In the genomic region with DNA sequence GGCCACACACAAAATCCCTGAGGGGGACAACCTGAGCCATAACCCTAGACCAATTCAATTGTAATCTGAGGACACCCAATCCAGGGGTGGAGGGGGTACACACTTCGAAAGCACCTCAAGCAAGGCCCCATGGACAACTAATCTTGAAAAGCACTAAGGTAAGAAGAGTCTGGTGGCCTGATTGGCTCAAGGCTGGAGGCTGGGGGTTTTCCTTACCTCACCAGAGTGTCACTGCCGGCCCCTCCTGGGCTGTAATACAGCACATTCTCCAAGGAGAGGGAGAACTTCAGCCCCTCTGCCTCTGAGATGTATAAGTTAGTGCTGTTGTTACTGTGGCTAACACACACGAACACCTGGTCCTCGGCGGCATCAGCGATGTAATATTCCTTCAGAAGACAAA, we compare ENCODE assay signal across 19 mouse cellular contexts.
"Had no signal": no experiment of that assay in that cellular context is flagged by ENCODE, and none has a peak within 500 bp of the region (broad histone marks: within the 10 kb centered on the region; RNA-seq: fewer than 3 reads in every experiment).

No protein-coding gene starts in this region.

- ATAC-seq: midbrain, embryonic 16.5 days had no signal

- H3K9me3 ChIP-seq: midbrain, embryonic 10.5 days; midbrain, embryonic 12.5 days; neural tube, embryonic 13.5 days; neural tube, embryonic 15.5 days had no signal

- H3K4me3 ChIP-seq: midbrain, embryonic 10.5 days; midbrain, embryonic 12.5 days; myocyte; neural tube, embryonic 13.5 days; neural tube, embryonic 15.5 days had no signal

- H3K27me3 ChIP-seq: midbrain, embryonic 12.5 days; neural tube, embryonic 13.5 days; neural tube, embryonic 15.5 days had no signal

- DNase-seq: lung, adult 18-20 months; lung, embryonic 14.5 days; lung, postnatal 10 days; lung, postnatal 4 days; midbrain, embryonic 14.5 days; retina, postnatal 1 day; right cerebral cortex, adult 18-20 months; right cerebral cortex, postnatal 25 days; right cerebral cortex, postnatal 4 days; spleen, adult 18-20 months; thymus, adult 18-20 months; thymus, postnatal 14 days; thymus, postnatal 36 days had no signal

- H3K4me2 ChIP-seq: lung, embryonic 14.5 days; midbrain, embryonic 12.5 days; neural tube, embryonic 13.5 days; neural tube, embryonic 15.5 days had no signal

- H3K4me1 ChIP-seq: midbrain, embryonic 12.5 days had no signal

- H3K27ac ChIP-seq: midbrain, embryonic 10.5 days; midbrain, embryonic 12.5 days; neural tube, embryonic 13.5 days; neural tube, embryonic 15.5 days had no signal

- H3K9ac ChIP-seq: lung, embryonic 14.5 days; midbrain, embryonic 12.5 days; neural tube, embryonic 13.5 days; neural tube, embryonic 15.5 days had no signal

- H3K36me3 ChIP-seq: midbrain, embryonic 10.5 days; midbrain, embryonic 12.5 days; neural tube, embryonic 15.5 days had no signal
